Mouse (Mus musculus) kidney, postnatal 0 days (tissue): ENCODE data around the gene Gm10974. TPM values are rescaled to one million over a fixed set of nuclear protein-coding genes. Genes with fewer than 3 reads are reported as not detected.

Source experiments
- ATAC-seq: fragments of 200-750 bp; cut with Nextera tagmentation; replicated peaks from 2 replicates; pipeline ENCODE4 v1.8.0; 2017; ENCODE audit warnings: low read depth, moderate number of reproducible peaks, moderate TSS enrichment, moderate library complexity; ENCODE audit not compliant: low FRiP score
- DNase-seq: peaks from one replicate; pipeline ENCODE4 v3.0.0-alpha.2; 2016; ENCODE audit warnings: low spot score
- H3K27ac ChIP-seq: fragments of 300-500 bp; sonication (generic); 2 replicates; pipeline ENCODE4 v1.5.1; 2014; ENCODE audit warnings: mild to moderate bottlenecking
- H3K27me3 ChIP-seq: fragments of 300-500 bp; sonication (generic); 2 replicates; pipeline ENCODE4 v1.6.1; 2014; ENCODE audit warnings: low read length, mixed read lengths; ENCODE audit not compliant: insufficient read depth
- H3K36me3 ChIP-seq: fragments of 300-500 bp; sonication (generic); 2 replicates; pipeline ENCODE4 v1.6.1; 2014; ENCODE audit warnings: low read length, mixed read lengths; ENCODE audit not compliant: insufficient read depth
- H3K4me1 ChIP-seq: fragments of 300-500 bp; sonication (generic); replicated peaks from 2 replicates; pipeline ENCODE4 v1.6.1; 2014; ENCODE audit warnings: antibody characterized with exemption, low read length, mixed read lengths; ENCODE audit not compliant: insufficient read depth
- H3K4me2 ChIP-seq: fragments of 300-500 bp; sonication (generic); 2 replicates; pipeline ENCODE4 v1.6.1; 2014; ENCODE audit warnings: mild to moderate bottlenecking, low read length, moderate library complexity, mixed read lengths
- H3K4me3 ChIP-seq: fragments of 300-500 bp; sonication (generic); replicated peaks from 2 replicates; pipeline ENCODE4 v1.5.1; 2014; ENCODE audit warnings: low read depth, low read length
- H3K9ac ChIP-seq: fragments of 300-500 bp; sonication (generic); 2 replicates; pipeline ENCODE4 v1.6.1; 2014; ENCODE audit warnings: low read depth, low read length
- H3K9me3 ChIP-seq: fragments of 300-500 bp; sonication (generic); replicated peaks from 2 replicates; pipeline ENCODE4 v1.6.1; 2016; ENCODE audit warnings: low read length, inconsistent platforms, mixed read lengths
- CTCF ChIP-seq: IDR thresholded peaks from 2 replicates; pipeline ENCODE4 v1.5.1; 2016; ENCODE audit warnings: antibody characterized with exemption, low read depth, mild to moderate bottlenecking, moderate library complexity
- WGBS: fragments of 180-500 bp; shearing (Covaris S2); extraction: QIAGEN DNeasy Blood & Tissue Kit; methylation state at CpG from one replicate; pipeline ENCODE4 v1.1.7; 2014; 5-methylcytosine and 5-hydroxymethylcytosine counted together
- polyA plus RNA-seq: library from polyadenylated mRNA; unstranded; fragments of >200 nt; fragmentation: Nextera tagmentation; extraction: Ambion mirVana; gene quantifications from 2 replicates; pipeline ENCODE4 v1.2.1, GENCODE M21; 2015

The Gm10974 gene
- polyA plus RNA-seq, 1 experiment from 2014 or later = not detected

DNA sequence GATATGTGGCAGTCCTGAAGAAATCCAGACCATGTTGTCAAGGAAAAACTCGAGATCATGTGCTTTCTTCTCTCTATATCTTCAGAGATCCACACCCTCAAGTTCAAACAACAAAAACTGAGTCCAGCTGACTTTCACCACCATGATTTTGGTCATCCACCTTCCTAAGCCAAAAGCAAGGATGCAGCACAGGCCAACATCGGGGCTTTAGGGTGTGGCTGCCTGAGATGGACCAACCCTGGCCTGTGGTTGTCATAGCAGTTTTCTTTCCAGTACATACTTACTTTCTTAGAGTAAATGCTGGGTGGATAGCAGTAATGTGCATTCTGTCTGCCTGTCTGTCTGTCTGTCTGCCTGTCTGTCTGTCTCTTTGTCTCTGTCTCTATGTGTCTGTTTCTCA, 294 bp upstream of the Gm10974 start:
- TF ChIP-seq CTCF = no peak
- no peak overlapping the region for H3K4me2 ChIP-seq
- no peak overlapping the region for H3K9ac ChIP-seq
- H3K4me3 ChIP-seq = no peak overlapping the region
- no peaks in the 10 kb centered on the region for H3K27me3 ChIP-seq
- no peak for ATAC-seq
- no peak for DNase-seq
- 77% methylated on average over 2 of the region's 2 CpGs for WGBS
- H3K9me3 ChIP-seq = no peaks in the 10 kb centered on the region; the same call in 1 of the 2 replicates
- no peak overlapping the region for H3K27ac ChIP-seq
- H3K36me3 ChIP-seq = no peaks in the 10 kb centered on the region
- H3K4me1 ChIP-seq = no peaks in the 10 kb centered on the region; the same call in 1 of the 2 replicates

DNA sequence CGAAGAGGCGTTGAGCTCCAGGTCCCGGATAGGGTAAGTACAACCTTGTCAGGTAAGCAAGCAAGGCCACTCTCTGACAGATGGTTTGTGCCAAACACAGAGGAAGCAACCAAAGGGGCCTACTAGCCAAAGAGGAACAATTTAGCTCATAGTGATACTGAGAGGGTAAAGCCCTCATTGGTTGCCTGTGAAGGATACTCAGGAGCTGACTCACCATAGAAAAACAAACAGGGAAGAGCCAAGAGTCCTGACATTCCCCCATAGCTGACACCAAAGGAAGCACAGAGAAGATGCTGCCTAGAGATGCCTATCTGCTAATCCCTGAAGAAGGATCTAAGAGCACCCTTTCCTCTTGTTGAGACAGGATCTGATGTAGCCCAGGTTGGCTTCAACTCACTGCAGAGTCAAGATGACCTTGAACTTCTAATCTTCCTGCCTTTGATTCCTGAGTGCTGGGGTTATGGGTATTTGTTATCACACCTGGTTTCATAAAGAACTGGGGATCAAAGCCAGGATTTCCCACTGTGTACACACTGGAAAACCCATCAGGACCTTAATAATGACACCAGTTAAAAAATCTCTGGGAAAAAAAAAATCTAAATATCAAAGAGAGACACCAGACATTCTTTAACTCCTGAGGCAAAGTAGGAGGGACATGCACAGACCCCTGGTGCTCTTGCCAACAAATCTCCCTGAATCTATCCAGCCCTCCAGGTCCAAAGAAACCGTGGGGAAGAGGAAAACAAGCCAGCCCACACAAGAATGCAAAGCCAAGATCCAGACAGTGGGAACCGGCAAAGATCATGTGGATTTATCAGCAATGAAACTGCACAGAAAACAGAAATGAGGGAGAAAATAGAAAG, 3.6 kb downstream of the Gm10974 start:
- ATAC-seq (no peak), DNase-seq (peak; percentile 25)
- peaks cover 9% of the 10 kb centered on the region; the same call in 1 of the 2 replicates for H3K4me1 ChIP-seq
- H3K27ac ChIP-seq = peak overlapping the region; percentile 58; the same call in 1 of the 2 replicates
- H3K9ac ChIP-seq = no peak overlapping the region
- no peak for TF ChIP-seq CTCF
- H3K36me3 ChIP-seq = no peaks in the 10 kb centered on the region
- no peaks in the 10 kb centered on the region for H3K9me3 ChIP-seq
- H3K27me3 ChIP-seq = no peaks in the 10 kb centered on the region
- 60% methylated on average over 5 of the region's 5 CpGs for WGBS
- H3K4me2 ChIP-seq = no peak overlapping the region
- no peak overlapping the region for H3K4me3 ChIP-seq

DNA sequence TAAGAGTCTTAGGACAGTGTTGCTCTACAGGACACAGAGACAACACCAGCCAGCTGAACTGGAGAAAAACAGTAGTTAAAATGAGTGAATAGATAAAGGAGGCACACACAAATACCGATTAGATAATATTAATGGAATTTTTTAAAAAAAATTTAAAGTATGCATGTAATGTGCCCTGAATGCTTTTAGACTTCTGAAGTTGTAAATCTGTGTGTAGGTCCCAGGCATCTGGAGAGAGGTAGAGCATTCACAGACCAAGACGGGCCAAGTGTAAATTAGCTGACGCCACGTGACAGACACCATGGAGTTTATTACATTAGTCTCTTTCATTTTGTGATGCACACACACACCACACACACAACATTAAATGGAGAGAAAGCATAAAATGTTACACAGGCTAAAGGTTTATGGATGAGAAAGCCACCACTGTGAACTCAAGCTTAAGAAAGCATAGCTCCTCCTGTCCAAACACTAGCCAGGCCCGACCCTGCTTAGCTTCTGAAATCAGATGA, 4.3 kb downstream of the Gm10974 start:
- Histone ChIP-seq H3K36me3 (no peaks in the 10 kb centered on the region), H3K27ac (peak overlapping the region; percentile 58; the same call in 1 of the 2 replicates), H3K4me3 (no peak overlapping the region), H3K27me3 (no peaks in the 10 kb centered on the region), H3K9me3 (no peaks in the 10 kb centered on the region), H3K4me1 (peaks cover 9% of the 10 kb centered on the region; the same call in 1 of the 2 replicates), H3K9ac (no peak overlapping the region), H3K4me2 (no peak overlapping the region)
- TF ChIP-seq CTCF = no peak
- ATAC-seq (no peak; the same call in 1 of the 2 replicates), DNase-seq (peak; percentile 78)
- WGBS = 54% methylated on average over 5 of the region's 5 CpGs

DNA sequence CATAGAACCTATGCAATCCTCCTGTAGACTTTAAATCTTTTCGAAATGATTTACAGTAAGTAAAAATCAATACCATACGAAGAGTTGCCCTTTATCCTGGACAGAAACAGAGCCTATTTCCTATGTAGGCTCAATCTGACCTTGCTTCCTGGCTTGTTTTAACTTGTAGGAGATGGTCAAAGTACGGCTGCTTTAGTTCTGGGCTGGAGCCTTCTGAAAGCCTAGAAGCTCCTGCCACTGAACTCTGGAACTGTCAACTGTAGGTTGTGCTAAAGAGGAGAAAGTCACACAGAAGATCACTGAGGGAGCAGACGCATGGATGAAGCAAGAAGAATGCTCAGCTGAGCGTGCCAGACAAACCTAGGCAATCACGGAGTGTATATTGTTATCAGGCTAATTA, 5.3 kb downstream of the Gm10974 start:
- Histone ChIP-seq H3K9me3 (no peaks in the 10 kb centered on the region), H3K9ac (no peak overlapping the region), H3K4me3 (no peak overlapping the region), H3K27ac (peak overlapping the region; percentile 50), H3K27me3 (no peaks in the 10 kb centered on the region), H3K4me1 (peaks cover 9% of the 10 kb centered on the region; the same call in 1 of the 2 replicates), H3K4me2 (no peak overlapping the region), H3K36me3 (no peaks in the 10 kb centered on the region)
- no peak for ATAC-seq
- no peak for TF ChIP-seq CTCF
- WGBS = 70% methylated on average over 6 of the region's 6 CpGs
- peak; percentile 19 for DNase-seq

DNA sequence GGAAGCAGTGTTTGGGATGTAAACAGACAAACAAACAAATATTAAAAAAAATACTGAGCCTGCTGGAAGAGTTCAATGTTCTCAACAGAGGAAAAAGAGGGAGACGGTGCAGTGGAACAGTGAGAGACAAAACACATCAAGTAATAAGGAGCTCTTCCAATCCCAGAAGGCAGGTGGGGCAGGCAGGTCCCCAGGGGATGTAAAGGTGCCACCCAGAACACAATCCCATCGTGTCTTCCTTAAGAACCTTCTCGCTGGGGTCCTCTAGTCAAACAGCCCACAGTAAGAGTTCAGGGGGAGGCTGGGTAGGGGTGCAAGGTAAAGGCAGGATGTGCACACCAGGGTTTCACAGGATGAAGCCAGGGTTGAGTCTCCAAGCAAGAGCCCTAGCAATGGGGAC, 7.7 kb downstream of the Gm10974 start:
- no peak overlapping the region for H3K4me3 ChIP-seq
- ATAC-seq = no peak
- H3K9ac ChIP-seq = no peak overlapping the region
- no peaks in the 10 kb centered on the region for H3K27me3 ChIP-seq
- H3K9me3 ChIP-seq = no peaks in the 10 kb centered on the region
- no peak overlapping the region for H3K27ac ChIP-seq
- WGBS = 93% methylated on average over 3 of the region's 3 CpGs
- no peak for DNase-seq
- TF ChIP-seq CTCF = no peak
- H3K36me3 ChIP-seq = no peaks in the 10 kb centered on the region
- 0 out of 2 replicates have a peak, but pooled peaks cover 9% of the 10 kb centered on the region for H3K4me1 ChIP-seq
- no peak overlapping the region for H3K4me2 ChIP-seq

DNA sequence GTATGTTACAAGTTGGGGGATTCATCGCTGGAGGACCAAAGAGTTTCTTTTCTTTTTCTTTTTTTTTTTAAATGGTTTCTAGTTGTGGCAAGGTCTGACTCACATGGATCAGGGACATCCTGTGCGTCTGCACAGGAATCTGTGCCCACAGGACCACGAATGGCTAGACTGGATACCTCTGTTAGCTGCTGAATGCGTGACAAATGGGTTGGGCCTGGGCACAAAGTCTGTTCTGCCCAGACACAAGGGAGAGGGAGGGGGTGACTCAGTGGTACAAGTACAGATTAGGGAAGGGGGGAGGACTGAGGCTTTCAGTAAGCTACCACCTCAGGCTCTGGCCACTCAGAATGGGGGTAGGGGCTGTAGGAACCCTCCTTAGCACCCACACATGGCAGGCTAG, 10.0 kb downstream of the Gm10974 start:
- 80% methylated on average over 4 of the region's 4 CpGs for WGBS
- no peak for TF ChIP-seq CTCF
- H3K9me3 ChIP-seq = no peaks in the 10 kb centered on the region
- H3K27ac ChIP-seq = peak overlapping the region; percentile 54; the same call in 1 of the 2 replicates
- DNase-seq (no peak), ATAC-seq (no peak)
- H3K27me3 ChIP-seq = no peaks in the 10 kb centered on the region
- H3K9ac ChIP-seq = no peak overlapping the region
- 0 out of 2 replicates have a peak, but pooled peaks cover 9% of the 10 kb centered on the region for H3K4me1 ChIP-seq
- H3K4me2 ChIP-seq = no peak overlapping the region
- H3K36me3 ChIP-seq = 0 out of 2 replicates have a peak, but pooled peaks cover 2% of the 10 kb centered on the region
- H3K4me3 ChIP-seq = no peak overlapping the region
